Mouse (Mus musculus) liver, embryonic 14.5 days (tissue): Measurements from ENCODE around the gene Etnk1.

ENCODE experiments used
- CTCF ChIP-seq: IDR thresholded peaks from 2 replicates; pipeline ENCODE4 v1.5.1; 2016; ENCODE audit warnings: antibody characterized with exemption, low read depth, control low read depth
- EP300 ChIP-seq: IDR thresholded peaks from 2 replicates; pipeline ENCODE4 v1.6.1; 2016; ENCODE audit warnings: antibody characterized with exemption, low read depth

GRCm38 (mm10) chr6:143198421-143198820 lies 31.4 kb downstream of the Etnk1 start:
- TF ChIP-seq CTCF (no peak), EP300 (no peak)
